Mouse (Mus musculus) CH12.LX (cell line): Measurements from ENCODE around the gene 1810062G17Rik. TPM values are rescaled to one million over a fixed set of nuclear protein-coding genes. Genes with fewer than 3 reads are reported as not detected.

ENCODE experiments used
- DNase-seq: peaks from one replicate; pipeline ENCODE4 v3.0.0-alpha.2; 2013; ENCODE audit errors: extremely low read depth
- H3K27ac ChIP-seq: 2 replicates; pipeline ENCODE4 v1.5.1; 2012; ENCODE audit warnings: low read depth, mild to moderate bottlenecking, control low read depth, moderate library complexity; ENCODE audit not compliant: insufficient read depth
- H3K27me3 ChIP-seq: replicated peaks from 2 replicates; pipeline ENCODE3; 2012; ENCODE audit warnings: inconsistent platforms
- H3K36me3 ChIP-seq, 2 experiments: replicated peaks in 1 of 2; 2 replicates each; pipeline versions ENCODE3 to v1.6.1; 2012; ENCODE audit warnings: inconsistent platforms in 1 of 2, low read length in 1 of 2, mild to moderate bottlenecking in 1 of 2, mixed read lengths in 1 of 2, moderate library complexity in 1 of 2; ENCODE audit not compliant: control insufficient read depth in 1 of 2, insufficient read depth in 1 of 2
- H3K4me1 ChIP-seq, 2 experiments: 2 replicates each; pipeline ENCODE4 v1.6.1; 2012; ENCODE audit warnings: inconsistent platforms in 1 of 2, moderate library complexity in 1 of 2; ENCODE audit not compliant: insufficient read depth in 2 of 2, control insufficient read depth in 1 of 2
- H3K4me2 ChIP-seq: 2 replicates; pipeline ENCODE4 v1.6.1; 2012; ENCODE audit warnings: low read depth, mild to moderate bottlenecking, control low read depth; ENCODE audit not compliant: poor library complexity, insufficient read depth, severe bottlenecking
- H3K4me3 ChIP-seq, 3 experiments: fragments of 150-350 bp in 1 of 3; sonication (generic) in 1 of 3; replicated peaks in 1 of 3; 2 replicates each; pipeline versions ENCODE3 to v1.5.1; 2011 to 2012; ENCODE audit warnings: low read depth in 2 of 3, low read length in 2 of 3, mild to moderate bottlenecking in 2 of 3, moderate library complexity in 2 of 3, control low read depth in 1 of 3, improper control_type of control experiment in 1 of 3, inconsistent platforms in 1 of 3, mixed read lengths in 1 of 3; ENCODE audit not compliant: poor library complexity in 1 of 3
- H3K79me2 ChIP-seq: replicated peaks from 2 replicates; pipeline ENCODE4 v1.6.1; 2012; ENCODE audit warnings: mild to moderate bottlenecking, moderate library complexity; ENCODE audit not compliant: control insufficient read depth, poor library complexity, insufficient read depth, severe bottlenecking; ENCODE audit errors: extremely low read depth
- H3K9ac ChIP-seq: 2 replicates; pipeline ENCODE4 v1.6.1; 2012; ENCODE audit warnings: low read depth, mild to moderate bottlenecking, control low read depth, moderate library complexity; ENCODE audit not compliant: insufficient read depth
- H3K9me3 ChIP-seq: replicated peaks from 2 replicates; pipeline ENCODE3; 2012; ENCODE audit warnings: low read length, inconsistent platforms, mixed read lengths
- CTCF ChIP-seq, 2 experiments: IDR thresholded peaks in 1 of 2; conservative IDR thresholded peaks in 1 of 2; 2 replicates each; pipeline ENCODE4 v1.5.1; 2011 to 2012; ENCODE audit warnings: low read depth in 2 of 2, low read length in 2 of 2, improper control_type of control experiment in 1 of 2, inconsistent platforms in 1 of 2, mild to moderate bottlenecking in 1 of 2, moderate library complexity in 1 of 2
- ETS1 ChIP-seq: conservative IDR thresholded peaks from 2 replicates; pipeline ENCODE4 v1.6.1; 2012; ENCODE audit warnings: low read depth, mild to moderate bottlenecking, inconsistent platforms, low read length, improper control_type of control experiment, moderate library complexity
- MXI1 ChIP-seq: IDR thresholded peaks from 2 replicates; pipeline ENCODE4 v1.6.1; 2011; ENCODE audit warnings: mild to moderate bottlenecking, low read depth, low read length, improper control_type of control experiment
- POLR2A ChIP-seq: IDR thresholded peaks from 2 replicates; pipeline ENCODE4 v1.6.1; 2011; ENCODE audit warnings: low read depth, mild to moderate bottlenecking, improper control_type of control experiment, low read length
- RCOR1 ChIP-seq: conservative IDR thresholded peaks from 2 replicates; pipeline ENCODE4 v1.6.1; 2012; ENCODE audit warnings: low read depth, mild to moderate bottlenecking, inconsistent platforms, low read length, improper control_type of control experiment
- TBP ChIP-seq: conservative IDR thresholded peaks from 2 replicates; pipeline ENCODE4 v1.6.1; 2011; ENCODE audit warnings: low read depth, low read length, improper control_type of control experiment
- UBTF ChIP-seq: IDR thresholded peaks from 2 replicates; pipeline ENCODE4 v1.6.1; 2012; ENCODE audit warnings: low read depth, mild to moderate bottlenecking, inconsistent platforms, low read length, improper control_type of control experiment, moderate library complexity
- dilution Hi-C: fragments of 300-500 bp; cut with MboI; formaldehyde crosslinking; loops from 2 replicates; pipeline ENCODE4 v1.14.3; 2020; ENCODE audit warnings: low sequenced_read_pairs; ENCODE audit not compliant: extremely low pct_unique_long_range_greater_than_20kb, extremely low pct_ligation_motif_present
- in situ Hi-C: fragments of 300-500 bp; cut with MboI; formaldehyde crosslinking; loops from 3 replicates; pipeline ENCODE4 v1.14.3; 2019; ENCODE audit warnings: low sequenced_read_pairs, low pct_ligation_motif_present, low pct_unique_long_range_greater_than_20kb, mixed read lengths
- polyA plus RNA-seq: library from polyadenylated mRNA; unstranded; fragments of >175 nt; gene quantifications from 2 replicates; pipeline ENCODE4 v1.2.1, GENCODE M21; 2012; ENCODE audit warnings: low read depth; ENCODE audit not compliant: insufficient read length
- total RNA-seq, 2 experiments: library from RNA; depleted of rRNA; stranded (reverse); fragments of 300-350 nt in 1 of 2; fragments of >200 nt in 1 of 2; gene quantifications; 2 replicates each; pipeline ENCODE4 v1.2.3; 2012 to 2014

1810062G17Rik gene
- total and polyA plus RNA-seq, 3 experiments: 3.1 to 3.9 (median 3.3) TPM

DNA sequence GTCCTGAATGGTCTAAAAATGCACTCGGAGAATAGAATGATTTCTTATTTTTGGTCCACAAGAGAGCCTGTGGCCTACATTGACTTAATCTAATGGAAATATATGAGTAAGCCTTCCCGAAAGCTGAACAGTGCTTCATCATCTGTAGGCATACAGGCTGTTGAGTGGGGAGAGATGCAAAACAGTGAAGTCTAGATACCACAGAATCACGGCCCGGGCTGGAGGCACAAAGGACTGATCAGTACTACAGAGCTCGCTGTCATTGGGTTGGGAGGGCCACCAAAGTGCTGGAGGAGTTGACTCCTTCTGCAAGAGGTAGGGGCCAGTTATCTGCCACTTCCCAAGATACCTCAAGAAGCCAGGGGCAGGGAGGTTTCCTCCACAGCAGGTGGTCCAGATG, 55.0 kb downstream of the 1810062G17Rik start:
- Histone ChIP-seq H3K4me2 (no peak overlapping the region), H3K4me3 (no peak overlapping the region), H3K9me3 (no peaks in the 10 kb centered on the region), H3K9ac (no peak overlapping the region), H3K27me3 (peaks cover 7% of the 10 kb centered on the region), H3K4me1 (peaks cover 0 to 6% of the 10 kb centered on the region in 2 experiments; a peak in 2 of 4 replicates), H3K36me3 (no peaks in the 10 kb centered on the region), H3K27ac (no peak overlapping the region)
- in situ Hi-C loops (no loop called here), dilution Hi-C loops (no loop called here)
- TF ChIP-seq RCOR1 (no peak), ETS1 (no peak), TBP (no peak), CTCF (conservative IDR thresholded peaks at IDR 0.05 in 1 of 2, IDR thresholded peaks at IDR 0.05 in 1 of 2; ENCODE audit: low read depth in 2 of 2, low read length in 2 of 2) (no peak), MXI1 (no peak), UBTF (no peak)
- TF ChIP-seq, all 38 proteins: peak for 0
- no peak for DNase-seq
- H3K79me2 ChIP-seq: no peaks in the 10 kb centered on the region

DNA sequence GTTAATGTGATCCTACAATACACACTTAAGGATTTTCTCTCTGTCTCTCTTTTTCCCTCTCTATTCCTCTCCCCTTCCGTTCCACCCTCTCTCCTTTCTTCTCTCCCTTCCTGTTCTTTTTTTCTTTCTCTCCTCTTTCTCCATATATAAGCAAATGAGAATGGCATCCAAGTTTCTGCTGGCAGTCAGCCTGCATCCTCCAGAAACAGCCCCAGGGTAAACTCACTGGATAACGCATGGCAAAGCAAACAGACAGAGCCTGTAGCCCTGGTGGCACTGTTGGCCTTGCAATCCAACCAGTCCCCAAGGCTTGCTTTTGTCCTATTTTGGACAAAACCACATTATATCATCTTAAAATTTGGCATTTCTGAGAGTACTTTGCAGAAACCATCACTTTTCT, 55.5 kb downstream of the 1810062G17Rik start:
- DNase-seq: no peak
- H3K9ac ChIP-seq: no peak overlapping the region
- peaks cover 0 to 6% of the 10 kb centered on the region in 2 experiments; a peak in 2 of 4 replicates for H3K4me1 ChIP-seq
- H3K4me3 ChIP-seq: no peak overlapping the region
- H3K4me2 ChIP-seq: no peak overlapping the region
- no peak overlapping the region for H3K27ac ChIP-seq
- no peaks in the 10 kb centered on the region for H3K36me3 ChIP-seq
- TF ChIP-seq RCOR1: no peak
- TF ChIP-seq POLR2A: no peak
- in situ Hi-C loops (no loop called here), dilution Hi-C loops (no loop called here)
- peaks cover 7% of the 10 kb centered on the region for H3K27me3 ChIP-seq
- H3K9me3 ChIP-seq: no peaks in the 10 kb centered on the region
- H3K79me2 ChIP-seq: no peaks in the 10 kb centered on the region

Other genes with a start within 250 kb of the 1810062G17Rik start
- gene Anxa5, start within 50 bp of the 1810062G17Rik start, total RNA-seq (2012; rRNA removed): 38.4 and 43.4 TPM in 2 replicates
- gene Anxa5, start within 50 bp of the 1810062G17Rik start, total RNA-seq (2014; rRNA removed): 30.8 and 35.4 TPM in 2 replicates
- 45.0 and 47.1 TPM in 2 replicates for gene Anxa5, start within 50 bp of the 1810062G17Rik start, polyA plus RNA-seq
- gene Gm11549, start 45.9 kb downstream of the 1810062G17Rik start, total RNA-seq (2012; rRNA removed): not detected in 2 replicates
- not detected in 2 replicates for gene Gm11549, start 45.9 kb downstream of the 1810062G17Rik start, total RNA-seq (2014; rRNA removed)
- gene Gm11549, start 45.9 kb downstream of the 1810062G17Rik start, polyA plus RNA-seq: not detected in 2 replicates
- 60.6 and 77.4 TPM in 2 replicates for gene Exosc9, start 76.7 kb downstream of the 1810062G17Rik start, total RNA-seq (2012; rRNA removed)
- 128 and 151 TPM in 2 replicates for gene Exosc9, start 76.7 kb downstream of the 1810062G17Rik start, total RNA-seq (2014; rRNA removed)
- gene Exosc9, start 76.7 kb downstream of the 1810062G17Rik start, polyA plus RNA-seq: 144 and 149 TPM in 2 replicates
- gene Ccna2, start 96.2 kb downstream of the 1810062G17Rik start, total RNA-seq (2012; rRNA removed): 94.7 and 117 TPM in 2 replicates
- gene Ccna2, start 96.2 kb downstream of the 1810062G17Rik start, total RNA-seq (2014; rRNA removed): 240 and 277 TPM in 2 replicates
- 133 and 148 TPM in 2 replicates for gene Ccna2, start 96.2 kb downstream of the 1810062G17Rik start, polyA plus RNA-seq
- 1.6 and 2.6 TPM in 2 replicates for gene Bbs7, start 137.5 kb downstream of the 1810062G17Rik start, total RNA-seq (2012; rRNA removed)
- 3.3 and 3.7 TPM in 2 replicates for gene Bbs7, start 137.5 kb downstream of the 1810062G17Rik start, total RNA-seq (2014; rRNA removed)
- gene Bbs7, start 137.5 kb downstream of the 1810062G17Rik start, polyA plus RNA-seq: 6.6 and 7.0 TPM in 2 replicates
- gene Trpc3, start 214.2 kb downstream of the 1810062G17Rik start, total RNA-seq (2012; rRNA removed): not detected in 2 replicates
- not detected in 2 replicates for gene Trpc3, start 214.2 kb downstream of the 1810062G17Rik start, total RNA-seq (2014; rRNA removed)
- not detected in 2 replicates for gene Trpc3, start 214.2 kb downstream of the 1810062G17Rik start, polyA plus RNA-seq